Mouse (Mus musculus): Measurements from ENCODE around the gene Dkkl1. TPM values are rescaled to one million over a fixed set of nuclear protein-coding genes. Genes with fewer than 3 reads are reported as not detected.
A peak's percentile ranks its signal among the peaks of the same experiment; 100 is the strongest.

Gene Dkkl1
- polyA plus RNA-seq, 1 experiment from 2014 or later = 3.1 TPM

GRCm38 (mm10) chr7:45169495-45169894, 42.5 kb downstream of the Dkkl1 start:
- Histone ChIP-seq H3K27me3 (ENCODE audit: control insufficient read depth, insufficient read depth, low read length) (peaks cover 58% of the 10 kb centered on the region), H3K4me3 (ENCODE audit: low read depth, low read length) (no peak overlapping the region), H3K9me3 (ENCODE audit: control insufficient read depth, low read length) (peaks cover 8% of the 10 kb centered on the region), H3K4me1 (ENCODE audit: control insufficient read depth, insufficient read depth, low read length) (no peaks in the 10 kb centered on the region), H3K36me3 (ENCODE audit: control insufficient read depth, insufficient read depth, low read length) (no peaks in the 10 kb centered on the region; the same call in 1 of the 2 replicates), H3K4me2 (ENCODE audit: low read depth) (no peak overlapping the region), H3K27ac (ENCODE audit: low read depth, low read length) (no peak overlapping the region), H3K9ac (ENCODE audit: low read length) (no peak overlapping the region)
- ATAC-seq (ENCODE audit: insufficient read depth, low FRiP score, low TSS enrichment) (no peak), DNase-seq (ENCODE audit: low spot score) (no peak)
- WGBS = 97% methylated on average over 3 of the region's 3 CpGs

GRCm38 (mm10) chr7:45168656-45169055, 43.3 kb downstream of the Dkkl1 start:
- H3K4me2 ChIP-seq (ENCODE audit: low read depth) = no peak overlapping the region

GRCm38 (mm10) chr7:45167761-45168445, 44.0 kb downstream of the Dkkl1 start:
- peaks cover 8% of the 10 kb centered on the region for H3K9me3 ChIP-seq (ENCODE audit: control insufficient read depth, low read length)
- H3K9ac ChIP-seq (ENCODE audit: low read length) = no peak overlapping the region
- DNase-seq (ENCODE audit: low spot score) = peak; percentile 60
- peaks cover 3% of the 10 kb centered on the region for H3K4me1 ChIP-seq (ENCODE audit: control insufficient read depth, insufficient read depth, low read length)
- H3K4me3 ChIP-seq (ENCODE audit: low read depth, low read length) = no peak overlapping the region
- H3K36me3 ChIP-seq (ENCODE audit: control insufficient read depth, insufficient read depth, low read length) = no peaks in the 10 kb centered on the region; the same call in 1 of the 2 replicates
- no peak overlapping the region for H3K27ac ChIP-seq (ENCODE audit: low read depth, low read length)
- 3% methylated on average over 19 of the region's 19 CpGs for WGBS
- ATAC-seq (ENCODE audit: insufficient read depth, low FRiP score, low TSS enrichment) = no peak
- H3K27me3 ChIP-seq (ENCODE audit: control insufficient read depth, insufficient read depth, low read length) = peaks cover 66% of the 10 kb centered on the region
- H3K4me2 ChIP-seq (ENCODE audit: low read depth) = no peak overlapping the region

More at GRCm38 (mm10) chr7:45168656-45169055, 43.3 kb downstream of the Dkkl1 start:
- H3K27ac ChIP-seq (ENCODE audit: low read depth, low read length) = no peak overlapping the region
- WGBS = 3% methylated on average over 24 of the region's 24 CpGs
- peaks cover 59% of the 10 kb centered on the region for H3K27me3 ChIP-seq (ENCODE audit: control insufficient read depth, insufficient read depth, low read length)
- no peak overlapping the region for H3K9ac ChIP-seq (ENCODE audit: low read length)
- no peak overlapping the region for H3K4me3 ChIP-seq (ENCODE audit: low read depth, low read length)
- DNase-seq (ENCODE audit: low spot score) (no peak), ATAC-seq (ENCODE audit: insufficient read depth, low FRiP score, low TSS enrichment) (no peak)
- H3K9me3 ChIP-seq (ENCODE audit: control insufficient read depth, low read length) = peaks cover 8% of the 10 kb centered on the region
- H3K4me1 ChIP-seq (ENCODE audit: control insufficient read depth, insufficient read depth, low read length) = peaks cover 3% of the 10 kb centered on the region
- H3K36me3 ChIP-seq (ENCODE audit: control insufficient read depth, insufficient read depth, low read length) = no peaks in the 10 kb centered on the region; the same call in 1 of the 2 replicates

GRCm38 (mm10) chr7:45166950-45167401, 45.0 kb downstream of the Dkkl1 start:
- H3K9ac ChIP-seq (ENCODE audit: low read length) = no peak overlapping the region
- ATAC-seq (ENCODE audit: insufficient read depth, low FRiP score, low TSS enrichment) (no peak), DNase-seq (ENCODE audit: low spot score) (no peak)
- H3K27ac ChIP-seq (ENCODE audit: low read depth, low read length) = no peak overlapping the region
- peaks cover 9% of the 10 kb centered on the region for H3K4me1 ChIP-seq (ENCODE audit: control insufficient read depth, insufficient read depth, low read length)
- peaks cover 8% of the 10 kb centered on the region for H3K9me3 ChIP-seq (ENCODE audit: control insufficient read depth, low read length)
- no peaks in the 10 kb centered on the region; the same call in 1 of the 2 replicates for H3K36me3 ChIP-seq (ENCODE audit: control insufficient read depth, insufficient read depth, low read length)
- 15% methylated on average over 10 of the region's 10 CpGs for WGBS
- no peak overlapping the region for H3K4me2 ChIP-seq (ENCODE audit: low read depth)
- no peak overlapping the region for H3K4me3 ChIP-seq (ENCODE audit: low read depth, low read length)
- peaks cover 72% of the 10 kb centered on the region for H3K27me3 ChIP-seq (ENCODE audit: control insufficient read depth, insufficient read depth, low read length)

- Histone ChIP-seq H3K4me1 (ENCODE audit: control insufficient read depth, insufficient read depth, low read length) (peaks cover 9% of the 10 kb centered on the region), H3K9ac (ENCODE audit: low read length) (no peak overlapping the region), H3K36me3 (ENCODE audit: control insufficient read depth, insufficient read depth, low read length) (no peaks in the 10 kb centered on the region), H3K27ac (ENCODE audit: low read depth, low read length) (no peak overlapping the region), H3K4me3 (ENCODE audit: low read depth, low read length) (no peak overlapping the region), H3K9me3 (ENCODE audit: control insufficient read depth, low read length) (peaks cover 8% of the 10 kb centered on the region), H3K27me3 (ENCODE audit: control insufficient read depth, insufficient read depth, low read length) (peaks cover 72% of the 10 kb centered on the region), H3K4me2 (ENCODE audit: low read depth) (no peak overlapping the region)
- DNase-seq (ENCODE audit: low spot score) = no peak
- no peak for ATAC-seq (ENCODE audit: insufficient read depth, low FRiP score, low TSS enrichment)
- 41% methylated on average over 11 of the region's 11 CpGs for WGBS
These were observed 46.2 kb downstream of the Dkkl1 start for GRCm38 (mm10) chr7:45165701-45166100.

- Histone ChIP-seq H3K27ac (ENCODE audit: low read depth, low read length) (no peak overlapping the region), H3K9me3 (ENCODE audit: control insufficient read depth, low read length) (peaks cover 7% of the 10 kb centered on the region), H3K9ac (ENCODE audit: low read length) (no peak overlapping the region), H3K4me2 (ENCODE audit: low read depth) (no peak overlapping the region), H3K27me3 (ENCODE audit: control insufficient read depth, insufficient read depth, low read length) (peaks cover 72% of the 10 kb centered on the region), H3K4me3 (ENCODE audit: low read depth, low read length) (no peak overlapping the region), H3K4me1 (ENCODE audit: control insufficient read depth, insufficient read depth, low read length) (peaks cover 9% of the 10 kb centered on the region), H3K36me3 (ENCODE audit: control insufficient read depth, insufficient read depth, low read length) (no peaks in the 10 kb centered on the region)
- DNase-seq (ENCODE audit: low spot score) = no peak
- ATAC-seq (ENCODE audit: insufficient read depth, low FRiP score, low TSS enrichment) = no peak
- 67% methylated on average over 5 of the region's 5 CpGs for WGBS
These were observed 47.1 kb downstream of the Dkkl1 start for GRCm38 (mm10) chr7:45164833-45165232.

GRCm38 (mm10) chr7:45163735-45164490, 48.0 kb downstream of the Dkkl1 start, which contains the start of gene Slc17a7:
Slc17a7 (plus strand) TSS chr7:45163949.
- no peak for ATAC-seq (ENCODE audit: insufficient read depth, low FRiP score, low TSS enrichment)
- Histone ChIP-seq H3K4me1 (ENCODE audit: control insufficient read depth, insufficient read depth, low read length) (peaks cover 9% of the 10 kb centered on the region), H3K9ac (ENCODE audit: low read length) (peak within 1 kb of the TSS; percentile 41), H3K4me3 (ENCODE audit: low read depth, low read length) (peak within 1 kb of the TSS; percentile 34), H3K4me2 (ENCODE audit: low read depth) (peak within 1 kb of the TSS; percentile 55), H3K9me3 (ENCODE audit: control insufficient read depth, low read length) (no peaks in the 10 kb centered on the region), H3K36me3 (ENCODE audit: control insufficient read depth, insufficient read depth, low read length) (0 out of 2 replicates have a peak, but pooled peaks cover 3% of the 10 kb centered on the region), H3K27me3 (ENCODE audit: control insufficient read depth, insufficient read depth, low read length) (peaks cover 63% of the 10 kb centered on the region), H3K27ac (ENCODE audit: low read depth, low read length) (no peak within 1 kb of the TSS)
- 2% methylated on average over 38 of the region's 41 CpGs for WGBS
- DNase-seq (ENCODE audit: low spot score) = peak; percentile 49

GRCm38 (mm10) chr7:45162996-45163615, 48.8 kb downstream of the Dkkl1 start:
- H3K4me3 ChIP-seq (ENCODE audit: low read depth, low read length) = no peak overlapping the region
- H3K4me1 ChIP-seq (ENCODE audit: control insufficient read depth, insufficient read depth, low read length) = peaks cover 9% of the 10 kb centered on the region
- H3K27me3 ChIP-seq (ENCODE audit: control insufficient read depth, insufficient read depth, low read length) = peaks cover 55% of the 10 kb centered on the region
- H3K9me3 ChIP-seq (ENCODE audit: control insufficient read depth, low read length) = no peaks in the 10 kb centered on the region
- 74% methylated on average over 9 of the region's 9 CpGs for WGBS
- no peak overlapping the region for H3K9ac ChIP-seq (ENCODE audit: low read length)
- H3K4me2 ChIP-seq (ENCODE audit: low read depth) = no peak overlapping the region
- ATAC-seq (ENCODE audit: insufficient read depth, low FRiP score, low TSS enrichment) (no peak), DNase-seq (ENCODE audit: low spot score) (no peak)
- no peak overlapping the region for H3K27ac ChIP-seq (ENCODE audit: low read depth, low read length)
- H3K36me3 ChIP-seq (ENCODE audit: control insufficient read depth, insufficient read depth, low read length) = 0 out of 2 replicates have a peak, but pooled peaks cover 3% of the 10 kb centered on the region
